Mouse (Mus musculus) small intestine, adult 2 months (tissue): Measurements from ENCODE around the gene Tmem82.

Experiments used
- CTCF ChIP-seq: fragments of 200-500 bp; IDR thresholded peaks from 2 replicates; pipeline ENCODE4 v1.5.1; 2012; ENCODE audit warnings: low read depth, mild to moderate bottlenecking, control low read depth, inconsistent platforms, low read length, moderate library complexity, mixed read lengths; ENCODE audit not compliant: insufficient replicate concordance, insufficient read length; ENCODE audit errors: extremely low read depth
- POLR2A ChIP-seq: fragments of 200-500 bp; IDR thresholded peaks from 2 replicates; pipeline ENCODE4 v1.6.1; 2012; ENCODE audit warnings: low read depth, mild to moderate bottlenecking, control low read depth, inconsistent platforms, low read length, moderate library complexity

- no peak for TF ChIP-seq CTCF
- TF ChIP-seq POLR2A: no peak
Observed at GRCm38 (mm10) chr4:141659739-141660138, 41.3 kb upstream of the Tmem82 start.
